Mouse (Mus musculus): Measurements from ENCODE around the gene Olfr703. TPM values are rescaled to one million over a fixed set of nuclear protein-coding genes. Genes with fewer than 3 reads are reported as not detected.

Olfr703 gene
- total and polyA plus RNA-seq, 3 experiments: not detected

GRCm38 (mm10) chr7:106876791-106877190 lies 33.6 kb downstream of the Olfr703 start, which contains the start of gene Olfr705:
TSS of gene Olfr705 (minus strand) at chr7:106876891.
- DNase-seq (ENCODE audit: low read depth, low spot score): no peak
- TF ChIP-seq BHLHE40 (IDR thresholded peaks at IDR 0.05; ENCODE audit: borderline replicate concordance, low read depth, low read length) (no peak), UBTF (IDR thresholded peaks at IDR 0.05; ENCODE audit: borderline replicate concordance, insufficient read depth, low read depth, low read length) (no peak), ZKSCAN1 (IDR thresholded peaks at IDR 0.05; ENCODE audit: low read depth, low read length) (no peak)
- H3K79me2 ChIP-seq (ENCODE audit: control insufficient read depth, insufficient read depth, low read length, poor library complexity): no peaks in the 10 kb centered on the region
- H3K36me3 ChIP-seq (ENCODE audit: control insufficient read depth in 1 of 2, insufficient read depth in 2 of 2, low read length in 2 of 2): no peaks in the 10 kb centered on the region
- no peak within 1 kb of the TSS for H3K4me3 ChIP-seq (ENCODE audit: control insufficient read depth in 1 of 2, insufficient read depth in 1 of 2, low read depth in 2 of 2, low read length in 2 of 2)
- H3K9me3 ChIP-seq (replicated peaks; ENCODE audit: insufficient read depth, low read length): no peaks in the 10 kb centered on the region
- H3K27me3 ChIP-seq (ENCODE audit: control insufficient read depth in 1 of 2, insufficient read depth in 2 of 2, low read length in 2 of 2): no peaks in the 10 kb centered on the region
- no peaks in the 10 kb centered on the region for H3K4me1 ChIP-seq (ENCODE audit: control insufficient read depth in 1 of 2, insufficient read depth in 2 of 2, low read length in 2 of 2)
- no peak within 1 kb of the TSS for H3K27ac ChIP-seq (ENCODE audit: control insufficient read depth, low read depth, low read length)
- H3K9ac ChIP-seq (ENCODE audit: control insufficient read depth, low read depth, low read length, poor library complexity, severe bottlenecking): no peak within 1 kb of the TSS

GRCm38 (mm10) chr7:106888062-106888461 lies 44.9 kb downstream of the Olfr703 start, which contains the start of gene Olfr706:
TSS of gene Olfr706 (minus strand) at chr7:106888162.
- no peak within 1 kb of the TSS for H3K27ac ChIP-seq (ENCODE audit: control insufficient read depth, low read depth, low read length)
- H3K27me3 ChIP-seq (ENCODE audit: control insufficient read depth in 1 of 2, insufficient read depth in 2 of 2, low read length in 2 of 2): no peaks in the 10 kb centered on the region
- H3K9me3 ChIP-seq (replicated peaks; ENCODE audit: insufficient read depth, low read length): no peaks in the 10 kb centered on the region
- no peaks in the 10 kb centered on the region for H3K79me2 ChIP-seq (ENCODE audit: control insufficient read depth, insufficient read depth, low read length, poor library complexity)
- H3K4me3 ChIP-seq (ENCODE audit: control insufficient read depth in 1 of 2, insufficient read depth in 1 of 2, low read depth in 2 of 2, low read length in 2 of 2): no peak within 1 kb of the TSS
- H3K4me1 ChIP-seq (ENCODE audit: control insufficient read depth in 1 of 2, insufficient read depth in 2 of 2, low read length in 2 of 2): no peaks in the 10 kb centered on the region
- H3K9ac ChIP-seq (ENCODE audit: control insufficient read depth, low read depth, low read length, poor library complexity, severe bottlenecking): no peak within 1 kb of the TSS
- no peak for DNase-seq (ENCODE audit: low read depth, low spot score)
- no peak for TF ChIP-seq MAFK (IDR thresholded peaks at IDR 0.05; ENCODE audit: borderline replicate concordance, low read depth, low read length)
- no peak for TF ChIP-seq HCFC1 (IDR thresholded peaks at IDR 0.05; ENCODE audit: low read depth, low read length)
- TF ChIP-seq NRF1 (IDR thresholded peaks at IDR 0.05; ENCODE audit: insufficient read depth, low read depth, low read length, poor library complexity, severe bottlenecking): no peak
- no peak for TF ChIP-seq POLR2AphosphoS5 (IDR thresholded peaks at IDR 0.05; ENCODE audit: borderline replicate concordance, low read depth, low read length)
- no peak for TF ChIP-seq ZKSCAN1 (IDR thresholded peaks at IDR 0.05; ENCODE audit: low read depth, low read length)
- TF ChIP-seq CHD2 (IDR thresholded peaks at IDR 0.05; ENCODE audit: low read length): no peak
- TF ChIP-seq MYC (IDR thresholded peaks at IDR 0.05; ENCODE audit: low read depth, low read length): no peak
- TF ChIP-seq ZMIZ1 (IDR thresholded peaks at IDR 0.05; ENCODE audit: low read depth, low read length): no peak
- no peak for TF ChIP-seq TAL1 (IDR thresholded peaks at IDR 0.05; ENCODE audit: low read length)
- no peaks in the 10 kb centered on the region for H3K36me3 ChIP-seq (ENCODE audit: control insufficient read depth in 1 of 2, insufficient read depth in 2 of 2, low read length in 2 of 2)

Other genes with a start within 250 kb of the Olfr703 start
- gene Olfr693, start 162.8 kb upstream of the Olfr703 start, total RNA-seq (2012; rRNA removed): not detected in 2 replicates
- gene Olfr693, start 162.8 kb upstream of the Olfr703 start, polyA plus RNA-seq (2012; ENCODE audit: insufficient read depth in 1 of 2, insufficient read length in 2 of 2, low read depth in 1 of 2, low replicate concordance in 2 of 2, missing spikeins in 1 of 2): not detected
- gene Olfr694, start 151.5 kb upstream of the Olfr703 start, total RNA-seq (2012; rRNA removed): not detected in 2 replicates
- gene Olfr694, start 151.5 kb upstream of the Olfr703 start, polyA plus RNA-seq (2012; ENCODE audit: insufficient read depth in 1 of 2, insufficient read length in 2 of 2, low read depth in 1 of 2, low replicate concordance in 2 of 2, missing spikeins in 1 of 2): not detected
- gene Olfr695, start 127.0 kb upstream of the Olfr703 start, total RNA-seq (2012; rRNA removed): not detected in 2 replicates
- gene Olfr695, start 127.0 kb upstream of the Olfr703 start, polyA plus RNA-seq (2012; ENCODE audit: insufficient read depth in 1 of 2, insufficient read length in 2 of 2, low read depth in 1 of 2, low replicate concordance in 2 of 2, missing spikeins in 1 of 2): not detected
- not detected in 2 replicates for gene Olfr697, start 100.9 kb upstream of the Olfr703 start, total RNA-seq (2012; rRNA removed)
- not detected for gene Olfr697, start 100.9 kb upstream of the Olfr703 start, polyA plus RNA-seq (2012; ENCODE audit: insufficient read depth in 1 of 2, insufficient read length in 2 of 2, low read depth in 1 of 2, low replicate concordance in 2 of 2, missing spikeins in 1 of 2)
- not detected in 2 replicates for gene Olfr698, start 88.0 kb upstream of the Olfr703 start, total RNA-seq (2012; rRNA removed)
- not detected for gene Olfr698, start 88.0 kb upstream of the Olfr703 start, polyA plus RNA-seq (2012; ENCODE audit: insufficient read depth in 1 of 2, insufficient read length in 2 of 2, low read depth in 1 of 2, low replicate concordance in 2 of 2, missing spikeins in 1 of 2)
- not detected in 2 replicates for gene Olfr699, start 50.2 kb upstream of the Olfr703 start, total RNA-seq (2012; rRNA removed)
- not detected for gene Olfr699, start 50.2 kb upstream of the Olfr703 start, polyA plus RNA-seq (2012; ENCODE audit: insufficient read depth in 1 of 2, insufficient read length in 2 of 2, low read depth in 1 of 2, low replicate concordance in 2 of 2, missing spikeins in 1 of 2)
- not detected in 2 replicates for gene Olfr700, start 34.5 kb upstream of the Olfr703 start, total RNA-seq (2012; rRNA removed)
- not detected for gene Olfr700, start 34.5 kb upstream of the Olfr703 start, polyA plus RNA-seq (2012; ENCODE audit: insufficient read depth in 1 of 2, insufficient read length in 2 of 2, low read depth in 1 of 2, low replicate concordance in 2 of 2, missing spikeins in 1 of 2)
- gene Olfr701, start 29.2 kb upstream of the Olfr703 start, total RNA-seq (2012; rRNA removed): not detected in 2 replicates
- not detected for gene Olfr701, start 29.2 kb upstream of the Olfr703 start, polyA plus RNA-seq (2012; ENCODE audit: insufficient read depth in 1 of 2, insufficient read length in 2 of 2, low read depth in 1 of 2, low replicate concordance in 2 of 2, missing spikeins in 1 of 2)
- gene Olfr702, start 9.5 kb upstream of the Olfr703 start, total RNA-seq (2012; rRNA removed): not detected in 2 replicates
- gene Olfr702, start 9.5 kb upstream of the Olfr703 start, polyA plus RNA-seq (2012; ENCODE audit: insufficient read depth in 1 of 2, insufficient read length in 2 of 2, low read depth in 1 of 2, low replicate concordance in 2 of 2, missing spikeins in 1 of 2): not detected
- gene Olfr704, start 19.8 kb downstream of the Olfr703 start, total RNA-seq (2012; rRNA removed): not detected in 2 replicates
- gene Olfr704, start 19.8 kb downstream of the Olfr703 start, polyA plus RNA-seq (2012; ENCODE audit: insufficient read depth in 1 of 2, insufficient read length in 2 of 2, low read depth in 1 of 2, low replicate concordance in 2 of 2, missing spikeins in 1 of 2): not detected
- not detected in 2 replicates for gene Olfr705, start 33.5 kb downstream of the Olfr703 start, total RNA-seq (2012; rRNA removed)
- gene Olfr705, start 33.5 kb downstream of the Olfr703 start, polyA plus RNA-seq (2012; ENCODE audit: insufficient read depth in 1 of 2, insufficient read length in 2 of 2, low read depth in 1 of 2, low replicate concordance in 2 of 2, missing spikeins in 1 of 2): not detected
- not detected in 2 replicates for gene Olfr706, start 44.8 kb downstream of the Olfr703 start, total RNA-seq (2012; rRNA removed)
- gene Olfr706, start 44.8 kb downstream of the Olfr703 start, polyA plus RNA-seq (2012; ENCODE audit: insufficient read depth in 1 of 2, insufficient read length in 2 of 2, low read depth in 1 of 2, low replicate concordance in 2 of 2, missing spikeins in 1 of 2): not detected
- gene Olfr707, start 57.9 kb downstream of the Olfr703 start, total RNA-seq (2012; rRNA removed): not detected in 2 replicates
- not detected for gene Olfr707, start 57.9 kb downstream of the Olfr703 start, polyA plus RNA-seq (2012; ENCODE audit: insufficient read depth in 1 of 2, insufficient read length in 2 of 2, low read depth in 1 of 2, low replicate concordance in 2 of 2, missing spikeins in 1 of 2)
- not detected in 2 replicates for gene Olfr1532-ps1, start 64.6 kb downstream of the Olfr703 start, total RNA-seq (2012; rRNA removed)
- not detected for gene Olfr1532-ps1, start 64.6 kb downstream of the Olfr703 start, polyA plus RNA-seq (2012; ENCODE audit: insufficient read depth in 1 of 2, insufficient read length in 2 of 2, low read depth in 1 of 2, low replicate concordance in 2 of 2, missing spikeins in 1 of 2)
- gene Olfr709-ps1, start 88.9 kb downstream of the Olfr703 start, total RNA-seq (2012; rRNA removed): not detected in 2 replicates
- not detected for gene Olfr709-ps1, start 88.9 kb downstream of the Olfr703 start, polyA plus RNA-seq (2012; ENCODE audit: insufficient read depth in 1 of 2, insufficient read length in 2 of 2, low read depth in 1 of 2, low replicate concordance in 2 of 2, missing spikeins in 1 of 2)
- gene Olfr710, start 105.0 kb downstream of the Olfr703 start, total RNA-seq (2012; rRNA removed): not detected in 2 replicates
- not detected for gene Olfr710, start 105.0 kb downstream of the Olfr703 start, polyA plus RNA-seq (2012; ENCODE audit: insufficient read depth in 1 of 2, insufficient read length in 2 of 2, low read depth in 1 of 2, low replicate concordance in 2 of 2, missing spikeins in 1 of 2)
- not detected in 2 replicates for gene Olfr6, start 120.6 kb downstream of the Olfr703 start, total RNA-seq (2012; rRNA removed)
- not detected for gene Olfr6, start 120.6 kb downstream of the Olfr703 start, polyA plus RNA-seq (2012; ENCODE audit: insufficient read depth in 1 of 2, insufficient read length in 2 of 2, low read depth in 1 of 2, low replicate concordance in 2 of 2, missing spikeins in 1 of 2)
- gene Olfr711, start 132.1 kb downstream of the Olfr703 start, total RNA-seq (2012; rRNA removed): not detected in 2 replicates
- gene Olfr711, start 132.1 kb downstream of the Olfr703 start, polyA plus RNA-seq (2012; ENCODE audit: insufficient read depth in 1 of 2, insufficient read length in 2 of 2, low read depth in 1 of 2, low replicate concordance in 2 of 2, missing spikeins in 1 of 2): not detected
- gene Olfr2, start 162.7 kb downstream of the Olfr703 start, total RNA-seq (2012; rRNA removed): not detected in 2 replicates
- gene Olfr2, start 162.7 kb downstream of the Olfr703 start, polyA plus RNA-seq (2012; ENCODE audit: insufficient read depth in 1 of 2, insufficient read length in 2 of 2, low read depth in 1 of 2, low replicate concordance in 2 of 2, missing spikeins in 1 of 2): not detected
- gene Olfr713, start 187.8 kb downstream of the Olfr703 start, total RNA-seq (2012; rRNA removed): not detected in 2 replicates
- not detected for gene Olfr713, start 187.8 kb downstream of the Olfr703 start, polyA plus RNA-seq (2012; ENCODE audit: insufficient read depth in 1 of 2, insufficient read length in 2 of 2, low read depth in 1 of 2, low replicate concordance in 2 of 2, missing spikeins in 1 of 2)
- gene Olfr714, start 227.6 kb downstream of the Olfr703 start, total RNA-seq (2012; rRNA removed): not detected in 2 replicates
- gene Olfr714, start 227.6 kb downstream of the Olfr703 start, polyA plus RNA-seq (2012; ENCODE audit: insufficient read depth in 1 of 2, insufficient read length in 2 of 2, low read depth in 1 of 2, low replicate concordance in 2 of 2, missing spikeins in 1 of 2): not detected
- gene Olfr17, start 249.9 kb downstream of the Olfr703 start, total RNA-seq (2012; rRNA removed): not detected in 2 replicates
- gene Olfr17, start 249.9 kb downstream of the Olfr703 start, polyA plus RNA-seq (2012; ENCODE audit: insufficient read depth in 1 of 2, insufficient read length in 2 of 2, low read depth in 1 of 2, low replicate concordance in 2 of 2, missing spikeins in 1 of 2): not detected